Mouse (Mus musculus) heart, embryonic 11.5 days (tissue): ENCODE measurements around the gene Cpne5. TPM values are rescaled to one million over a fixed set of nuclear protein-coding genes. Genes with fewer than 3 reads are reported as not detected.
"Not testable (repeated sequence)": the region's sequence is repeated elsewhere in the genome, so short reads cannot be mapped to it uniquely, and the experiment has no call there.

ENCODE experiments used
- ATAC-seq: fragments of 200-750 bp; cut with Nextera tagmentation; replicated peaks from 2 replicates; pipeline ENCODE4 v1.8.0; 2017; ENCODE audit warnings: moderate library complexity; ENCODE audit not compliant: insufficient number of reproducible peaks, low FRiP score, low TSS enrichment
- H3K27ac ChIP-seq: fragments of 300-500 bp; sonication (generic); 2 replicates; pipeline ENCODE4 v1.5.1; 2014; ENCODE audit warnings: mild to moderate bottlenecking, low read depth, low read length
- H3K27me3 ChIP-seq: fragments of 300-500 bp; sonication (generic); 2 replicates; pipeline ENCODE4 v1.6.1; 2014; ENCODE audit warnings: mild to moderate bottlenecking, low read length, mixed read lengths; ENCODE audit not compliant: control insufficient read depth, insufficient read depth
- H3K36me3 ChIP-seq: fragments of 300-500 bp; sonication (generic); 2 replicates; pipeline ENCODE4 v1.6.1; 2014; ENCODE audit warnings: mild to moderate bottlenecking, low read length, moderate library complexity, mixed read lengths; ENCODE audit not compliant: control insufficient read depth, insufficient read depth
- H3K4me1 ChIP-seq: fragments of 300-500 bp; sonication (generic); 2 replicates; pipeline ENCODE4 v1.6.1; 2014; ENCODE audit warnings: low read length; ENCODE audit not compliant: control insufficient read depth, insufficient read depth
- H3K4me2 ChIP-seq: fragments of 300-500 bp; sonication (generic); 2 replicates; pipeline ENCODE4 v1.6.1; 2014; ENCODE audit warnings: mild to moderate bottlenecking, moderate library complexity
- H3K4me3 ChIP-seq: fragments of 300-500 bp; sonication (generic); 2 replicates; pipeline ENCODE4 v1.5.1; 2014; ENCODE audit warnings: low read depth, low read length
- H3K9ac ChIP-seq: fragments of 300-500 bp; sonication (generic); 2 replicates; pipeline ENCODE4 v1.6.1; 2014; ENCODE audit warnings: mild to moderate bottlenecking, low read depth, low read length, moderate library complexity
- H3K9me3 ChIP-seq: fragments of 300-500 bp; sonication (generic); replicated peaks from 2 replicates; pipeline ENCODE4 v1.6.1; 2016; ENCODE audit warnings: low read length; ENCODE audit not compliant: control insufficient read depth
- WGBS: fragments of 180-500 bp; shearing (Covaris S2); extraction: QIAGEN DNeasy Blood & Tissue Kit; methylation state at CpG from one replicate; pipeline ENCODE4 v1.1.7; 2014; ENCODE audit not compliant: insufficient replicate concordance; 5-methylcytosine and 5-hydroxymethylcytosine counted together
- polyA plus RNA-seq: library from polyadenylated mRNA; unstranded; fragments of >200 nt; fragmentation: Nextera tagmentation; extraction: Ambion mirVana; gene quantifications from 2 replicates; pipeline ENCODE4 v1.2.1, GENCODE M21; 2014

Cpne5 gene
- polyA plus RNA-seq, 1 experiment from 2014 or later: 24.0 TPM

DNA sequence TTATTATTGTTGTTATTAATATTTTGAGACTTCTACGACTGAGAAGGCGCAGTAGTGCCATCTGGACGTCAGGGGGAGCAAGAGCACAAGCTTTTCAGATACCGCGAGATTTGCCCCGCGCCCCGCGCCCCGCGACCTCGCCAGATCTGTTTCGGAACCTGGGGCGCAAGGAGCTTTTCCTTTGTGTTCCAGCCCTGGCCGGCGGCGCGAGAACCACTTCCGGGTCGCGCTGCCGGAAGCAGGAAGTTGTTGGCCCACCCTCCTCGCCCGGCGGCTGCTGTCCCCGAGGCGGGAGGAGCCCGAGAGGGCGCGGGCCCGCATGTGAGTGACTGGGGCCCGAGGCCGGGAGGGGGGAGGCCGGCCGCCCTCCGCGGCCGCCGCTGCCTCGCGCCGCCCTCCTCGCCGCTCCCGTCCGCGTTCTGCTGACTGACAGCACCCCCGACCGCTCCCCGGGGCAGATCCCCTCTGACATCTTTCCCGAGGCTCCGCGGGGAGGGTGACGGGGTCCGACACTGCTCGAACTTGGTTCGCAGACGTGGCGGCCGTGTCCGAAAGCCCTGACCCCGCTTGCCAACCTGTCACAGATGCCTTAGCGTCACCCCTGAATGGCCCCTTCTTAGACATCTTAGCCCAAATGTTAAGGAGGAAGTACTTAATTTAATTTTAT, 30.8 kb upstream of the Cpne5 start, which contains the start of gene BC004004:
Gene BC004004, plus strand, starts transcription at position 107 of the 667 bp plus-strand sequence.
- Histone ChIP-seq H3K9me3 (no peaks in the 10 kb centered on the region), H3K27ac (peak within 1 kb of the TSS; percentile 95), H3K36me3 (no peaks in the 10 kb centered on the region), H3K4me1 (peaks cover 13% of the 10 kb centered on the region), H3K9ac (peak within 1 kb of the TSS; percentile 96), H3K4me3 (peak within 1 kb of the TSS; percentile 85), H3K27me3 (no peaks in the 10 kb centered on the region), H3K4me2 (peak within 1 kb of the TSS; percentile 59)
- WGBS: under 1% methylated on average over 61 of the region's 63 CpGs
- ATAC-seq: peak; percentile 88

DNA sequence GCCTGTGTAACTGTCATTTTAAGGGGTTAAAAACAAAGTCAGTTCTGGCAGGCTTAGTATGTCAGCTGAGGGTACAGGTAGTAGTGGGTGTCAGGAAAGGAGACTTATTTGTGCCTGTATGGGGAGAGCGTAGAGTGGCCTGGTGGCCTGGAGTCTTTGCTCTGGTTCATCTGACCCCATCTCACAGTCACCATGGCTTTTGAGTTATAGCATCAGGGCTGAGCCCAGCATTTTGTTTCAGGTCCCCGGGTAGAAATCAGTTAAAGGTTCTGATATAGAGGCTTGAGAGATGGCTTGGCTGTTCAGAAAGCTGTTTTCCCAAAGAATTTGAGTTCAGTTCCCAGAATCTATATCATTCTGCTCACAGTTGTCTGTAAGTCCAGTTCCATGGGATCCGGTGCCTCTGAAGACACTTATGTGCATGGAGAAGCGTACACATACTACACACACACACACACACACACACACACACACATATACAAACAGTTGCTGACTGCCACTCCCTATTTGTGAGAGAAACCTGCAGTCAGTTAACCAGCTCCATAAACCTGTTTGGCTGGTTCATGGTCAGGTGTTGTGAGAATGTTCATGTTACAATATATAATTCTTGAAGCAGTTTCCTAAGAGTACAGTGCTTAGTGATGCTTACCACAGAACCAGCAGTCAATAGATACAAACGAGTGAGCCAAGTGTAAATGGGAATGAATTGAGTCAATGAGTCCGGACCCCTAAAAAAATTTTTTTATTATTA, 30.1 kb upstream of the Cpne5 start:
- peak overlapping the region; percentile 59 for H3K4me2 ChIP-seq
- peak overlapping the region; percentile 96 for H3K9ac ChIP-seq
- WGBS: 59% methylated on average over 6 of the region's 6 CpGs
- H3K27me3 ChIP-seq: no peaks in the 10 kb centered on the region
- H3K4me3 ChIP-seq: peak overlapping the region; percentile 85
- ATAC-seq: no peak
- H3K9me3 ChIP-seq: no peaks in the 10 kb centered on the region
- no peaks in the 10 kb centered on the region for H3K36me3 ChIP-seq
- peak overlapping the region; percentile 95; the same call in 1 of the 2 replicates for H3K27ac ChIP-seq
- peaks cover 14% of the 10 kb centered on the region for H3K4me1 ChIP-seq

DNA sequence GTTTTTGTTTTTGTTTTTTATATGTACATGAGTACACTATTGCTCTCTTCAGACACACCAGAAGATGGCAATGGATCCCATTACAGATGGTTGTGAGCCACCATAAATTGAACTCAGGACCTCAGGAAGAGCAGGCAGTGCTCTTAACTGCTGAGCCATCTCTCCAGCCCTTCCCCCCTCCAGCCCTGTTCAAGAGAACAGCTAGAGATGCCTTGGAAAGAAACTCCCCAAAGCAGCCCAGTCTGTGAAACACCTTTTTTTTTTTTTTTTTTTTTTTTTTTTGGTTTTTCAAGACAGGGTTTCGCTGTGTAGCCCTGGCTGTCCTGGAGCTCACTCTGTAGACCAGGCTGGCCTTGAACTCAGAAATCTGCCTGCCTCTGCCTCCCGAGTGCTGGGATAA, 29.1 kb upstream of the Cpne5 start:
- H3K27ac ChIP-seq, H3K27me3 ChIP-seq, H3K9me3 ChIP-seq, ATAC-seq, H3K4me3 ChIP-seq, H3K4me2 ChIP-seq, H3K9ac ChIP-seq, H3K36me3 ChIP-seq: not testable (repeated sequence)
- peaks cover 24% of the 10 kb centered on the region for H3K4me1 ChIP-seq
- WGBS: 84% methylated on average over 2 of the region's 2 CpGs

DNA sequence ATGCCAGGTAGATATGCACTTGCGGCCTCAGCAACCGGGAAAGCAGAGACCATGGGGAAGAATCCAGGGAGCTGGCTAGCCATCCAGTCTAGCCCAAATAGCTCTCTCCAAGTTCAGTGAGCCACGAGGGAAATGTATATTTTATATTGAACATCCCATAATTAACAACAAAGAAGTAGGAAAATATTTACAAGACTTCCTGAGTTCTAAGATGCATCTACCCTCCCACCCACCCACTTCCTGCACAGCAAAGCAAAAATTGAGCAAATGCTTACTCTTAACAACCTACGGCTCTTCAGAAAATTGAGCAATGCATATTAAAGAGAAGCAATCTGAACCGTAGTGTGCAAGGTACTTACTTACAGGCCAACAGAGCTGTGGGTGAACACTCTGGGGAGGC, 26.8 kb upstream of the Cpne5 start:
- no peaks in the 10 kb centered on the region for H3K9me3 ChIP-seq
- peaks cover 10% of the 10 kb centered on the region; the same call in 1 of the 2 replicates for H3K36me3 ChIP-seq
- H3K27me3 ChIP-seq: no peaks in the 10 kb centered on the region
- peak overlapping the region; percentile 84 for H3K4me3 ChIP-seq
- peak overlapping the region; percentile 95 for H3K9ac ChIP-seq
- H3K4me1 ChIP-seq: peaks cover 21% of the 10 kb centered on the region
- ATAC-seq: no peak
- H3K4me2 ChIP-seq: peak overlapping the region; percentile 91
- WGBS: 87% methylated on average over 5 of the region's 5 CpGs
- peak overlapping the region; percentile 100; the same call in 1 of the 2 replicates for H3K27ac ChIP-seq

DNA sequence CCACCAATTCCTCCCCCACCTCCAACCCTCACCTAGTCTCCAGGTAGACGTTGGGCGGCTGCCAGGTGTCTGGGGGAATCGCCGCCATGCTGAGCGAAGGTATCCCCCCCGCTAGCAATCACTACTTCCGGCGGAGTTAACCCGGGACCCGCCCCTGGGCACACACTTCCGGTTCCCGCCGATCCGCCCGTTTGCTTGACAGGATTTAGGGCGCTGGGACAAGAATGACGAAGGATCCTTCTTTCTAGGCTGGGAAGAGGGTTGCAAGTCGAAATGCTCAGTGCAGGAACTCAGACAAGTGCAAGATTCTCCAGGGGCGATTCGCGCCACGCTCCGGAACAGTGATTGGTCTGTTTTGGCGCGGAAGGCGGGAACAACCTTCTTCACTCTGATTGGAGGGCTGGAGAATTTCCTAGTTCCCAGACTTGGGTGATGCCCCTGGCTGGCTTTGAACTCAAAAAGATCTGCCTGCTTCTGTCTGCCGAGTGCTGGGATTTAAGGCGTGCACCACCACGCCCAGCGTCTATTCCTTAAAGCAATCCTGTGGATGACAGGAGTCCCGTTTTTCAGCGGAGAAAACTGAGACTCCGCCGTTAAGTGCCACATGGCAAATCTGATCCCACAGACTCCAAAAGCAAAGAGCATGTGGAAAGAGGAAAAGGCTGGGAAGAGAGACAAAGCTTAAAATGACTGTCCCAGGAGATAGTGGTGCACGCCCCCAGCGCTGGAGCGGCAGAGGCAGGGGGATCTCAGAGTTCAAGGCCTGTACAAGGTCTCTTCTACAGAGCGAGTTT, 26.1 kb upstream of the Cpne5 start, which contains the start of gene Ppil1:
Gene Ppil1, minus strand, starts transcription at position 347 of the 794 bp plus-strand sequence.
- Histone ChIP-seq H3K27me3 (no peaks in the 10 kb centered on the region), H3K9me3 (no peaks in the 10 kb centered on the region), H3K36me3 (peaks cover 10% of the 10 kb centered on the region; the same call in 1 of the 2 replicates), H3K4me3 (peak within 1 kb of the TSS; percentile 84), H3K4me2 (peak within 1 kb of the TSS; percentile 91), H3K27ac (peak within 1 kb of the TSS; percentile 100), H3K4me1 (peaks cover 21% of the 10 kb centered on the region), H3K9ac (peak within 1 kb of the TSS; percentile 95)
- peak; percentile 51 for ATAC-seq
- 6% methylated on average over 38 of the region's 38 CpGs for WGBS

DNA sequence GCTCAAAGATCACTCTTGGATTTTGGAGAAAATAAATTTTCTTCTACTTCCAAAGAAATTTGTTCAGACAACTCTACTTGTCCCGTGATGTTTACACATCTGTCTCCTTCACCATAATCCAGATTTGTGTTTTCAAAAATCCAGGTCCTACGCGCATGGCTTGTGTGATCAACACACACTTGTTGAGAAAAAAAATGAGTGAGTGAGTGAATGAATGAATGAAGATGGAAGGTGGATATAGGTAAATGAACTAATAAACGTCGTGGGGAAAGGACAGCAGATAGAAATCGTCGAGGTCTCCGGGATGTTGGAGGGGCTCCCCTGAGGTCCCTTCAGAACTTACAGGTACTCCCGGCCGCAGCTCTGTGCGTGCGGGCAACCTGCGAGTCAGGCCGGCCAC, 25.4 kb upstream of the Cpne5 start:
- Histone ChIP-seq H3K36me3 (peaks cover 10% of the 10 kb centered on the region; the same call in 1 of the 2 replicates), H3K4me2 (peak overlapping the region; percentile 91), H3K4me3 (peak overlapping the region; percentile 84), H3K9ac (peak overlapping the region; percentile 95), H3K4me1 (peaks cover 21% of the 10 kb centered on the region), H3K27me3 (no peaks in the 10 kb centered on the region), H3K27ac (peak overlapping the region; percentile 100), H3K9me3 (no peaks in the 10 kb centered on the region)
- WGBS: under 1% methylated on average over 14 of the region's 14 CpGs
- no peak for ATAC-seq

DNA sequence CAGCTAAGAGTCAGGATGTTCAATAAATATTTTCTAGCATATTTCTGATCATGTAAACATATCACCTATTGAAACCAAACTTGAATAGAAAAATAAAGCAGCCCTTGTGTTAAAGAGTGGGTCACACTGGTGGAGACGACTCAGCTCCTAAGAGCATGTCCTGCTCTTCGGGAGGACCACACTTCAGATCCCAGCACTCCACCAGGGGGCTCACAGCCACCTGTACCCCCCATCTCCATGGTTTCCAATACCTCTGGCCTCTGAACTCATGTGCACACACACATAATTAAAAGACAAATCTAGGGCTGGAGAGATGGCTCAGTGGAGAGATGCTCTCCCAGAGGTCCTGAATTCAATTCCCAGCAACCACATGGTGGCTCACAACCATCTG, 24.3 kb upstream of the Cpne5 start:
- H3K27me3 ChIP-seq: no peaks in the 10 kb centered on the region
- no peak for ATAC-seq
- no peak overlapping the region for H3K27ac ChIP-seq
- H3K4me3 ChIP-seq: peak overlapping the region; percentile 84; the same call in 1 of the 2 replicates
- H3K9me3 ChIP-seq: no peaks in the 10 kb centered on the region
- H3K4me2 ChIP-seq: peak overlapping the region; percentile 91
- 50% methylated on average over 2 of the region's 2 CpGs for WGBS
- peaks cover 12% of the 10 kb centered on the region for H3K36me3 ChIP-seq
- peaks cover 26% of the 10 kb centered on the region for H3K4me1 ChIP-seq
- no peak overlapping the region for H3K9ac ChIP-seq

DNA sequence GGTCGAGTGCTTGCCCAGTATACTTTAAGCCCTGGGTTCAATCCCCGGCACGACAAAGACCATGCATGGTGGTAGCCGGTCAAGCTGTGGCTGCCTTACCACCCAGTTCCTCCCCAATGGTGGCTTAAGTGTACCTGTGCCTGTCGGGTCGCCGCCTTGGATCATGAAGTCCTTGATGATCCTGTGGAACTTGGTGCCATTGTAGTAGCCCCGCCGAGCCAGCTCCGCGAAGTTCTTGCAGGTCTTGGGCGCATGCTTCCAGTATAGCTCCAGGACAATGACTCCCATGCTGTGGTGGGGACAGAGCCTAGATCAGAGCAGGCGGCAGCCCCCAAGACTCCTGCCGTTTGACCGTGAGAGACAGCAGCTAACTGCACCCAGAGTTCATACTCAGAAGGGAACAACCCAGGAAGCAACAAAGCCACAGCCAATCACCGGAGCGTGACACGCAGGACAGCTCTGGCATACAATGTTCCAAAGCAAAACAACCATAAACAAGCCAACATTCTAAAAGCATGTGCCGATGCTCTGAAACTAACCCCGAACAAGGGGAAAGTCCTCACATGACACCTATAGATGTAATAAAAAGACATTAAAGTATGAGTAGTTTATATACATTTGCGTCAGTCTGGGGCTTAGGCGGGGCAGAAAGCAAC, 23.8 kb upstream of the Cpne5 start:
- Histone ChIP-seq H3K4me3 (no peak overlapping the region), H3K36me3 (peaks cover 12% of the 10 kb centered on the region), H3K27me3 (no peaks in the 10 kb centered on the region), H3K4me1 (peaks cover 31% of the 10 kb centered on the region), H3K9ac (no peak overlapping the region), H3K27ac (no peak overlapping the region), H3K9me3 (no peaks in the 10 kb centered on the region), H3K4me2 (peak overlapping the region; percentile 91)
- ATAC-seq: no peak
- WGBS: 91% methylated on average over 22 of the region's 22 CpGs
